Mouse (Mus musculus) forebrain, embryonic 16.5 days (tissue): ENCODE results near the gene Jazf1. TPM values are rescaled to one million over a fixed set of nuclear protein-coding genes. Genes with fewer than 3 reads are reported as not detected.
A peak's percentile ranks its signal among the peaks of the same experiment; 100 is the strongest.

Experiments
- ATAC-seq: fragments of 200-750 bp; cut with Nextera tagmentation; 2 replicates; pipeline ENCODE4 v1.8.0; 2017; ENCODE audit warnings: mild to moderate bottlenecking, moderate library complexity
- H3K27ac ChIP-seq: fragments of 300-500 bp; sonication (generic); 2 replicates; pipeline ENCODE4 v1.5.1; 2014; ENCODE audit warnings: low read length, control low read depth
- H3K27me3 ChIP-seq: fragments of 300-500 bp; sonication (generic); replicated peaks from 2 replicates; pipeline ENCODE4 v1.6.1; 2014; ENCODE audit warnings: low read length; ENCODE audit not compliant: control insufficient read depth, insufficient read depth
- H3K36me3 ChIP-seq: fragments of 300-500 bp; sonication (generic); 2 replicates; pipeline ENCODE4 v1.6.1; 2014; ENCODE audit not compliant: control insufficient read depth, insufficient read depth
- H3K4me1 ChIP-seq: fragments of 300-500 bp; sonication (generic); replicated peaks from 2 replicates; pipeline ENCODE4 v1.6.1; 2014; ENCODE audit warnings: low read length; ENCODE audit not compliant: control insufficient read depth, insufficient read depth
- H3K4me2 ChIP-seq: fragments of 300-500 bp; sonication (generic); 2 replicates; pipeline ENCODE4 v1.6.1; 2014; ENCODE audit warnings: mild to moderate bottlenecking, low read length, control low read depth
- H3K4me3 ChIP-seq: fragments of 300-500 bp; sonication (generic); replicated peaks from 2 replicates; pipeline ENCODE4 v1.5.1; 2014; ENCODE audit warnings: mild to moderate bottlenecking, low read length, control low read depth
- H3K9ac ChIP-seq: fragments of 300-500 bp; sonication (generic); replicated peaks from 2 replicates; pipeline ENCODE4 v1.6.1; 2014; ENCODE audit warnings: low read depth, low read length, control low read depth
- H3K9me3 ChIP-seq: fragments of 300-500 bp; sonication (generic); 2 replicates; pipeline ENCODE4 v1.6.1; 2016; ENCODE audit warnings: low read length; ENCODE audit not compliant: control insufficient read depth
- WGBS: fragments of 180-500 bp; shearing (Covaris S2); extraction: QIAGEN DNeasy Blood & Tissue Kit; methylation state at CpG from one replicate; pipeline ENCODE4 v1.1.7; 2014; 5-methylcytosine and 5-hydroxymethylcytosine counted together
- polyA plus RNA-seq: library from polyadenylated mRNA; unstranded; fragments of >200 nt; fragmentation: Nextera tagmentation; extraction: Ambion mirVana; gene quantifications from 2 replicates; pipeline ENCODE4 v1.2.1, GENCODE M21; 2015

Jazf1 gene
- polyA plus RNA-seq, 1 experiment from 2014 or later, result 37.0 TPM

GRCm38 (mm10) chr6:53017357-53018205 lies 50.9 kb downstream of the Jazf1 start:
- no peaks in the 10 kb centered on the region for H3K36me3 ChIP-seq
- H3K4me3 ChIP-seq, result no peak overlapping the region
- no peak overlapping the region for H3K27ac ChIP-seq
- H3K4me2 ChIP-seq, result no peak overlapping the region
- no peaks in the 10 kb centered on the region for H3K27me3 ChIP-seq
- 48% methylated on average over 4 of the region's 4 CpGs for WGBS
- no peak for ATAC-seq
- H3K9ac ChIP-seq, result no peak overlapping the region
- no peaks in the 10 kb centered on the region for H3K9me3 ChIP-seq
- H3K4me1 ChIP-seq, result peaks cover 15% of the 10 kb centered on the region

GRCm38 (mm10) chr6:53014460-53015455 lies 53.7 kb downstream of the Jazf1 start:
- Histone ChIP-seq H3K4me3 (no peak overlapping the region), H3K4me1 (peaks cover 15% of the 10 kb centered on the region), H3K36me3 (no peaks in the 10 kb centered on the region), H3K27ac (peak overlapping the region; percentile 66), H3K9ac (no peak overlapping the region; the same call in 1 of the 2 replicates), H3K27me3 (no peaks in the 10 kb centered on the region), H3K9me3 (no peaks in the 10 kb centered on the region), H3K4me2 (peak overlapping the region; percentile 9; the same call in 1 of the 2 replicates)
- WGBS, result 40% methylated on average over 9 of the region's 9 CpGs
- ATAC-seq, result peak; percentile 83

GRCm38 (mm10) chr6:53010286-53010685 lies 58.1 kb downstream of the Jazf1 start:
- Histone ChIP-seq H3K4me2 (no peak overlapping the region), H3K27ac (no peak overlapping the region), H3K4me3 (no peak overlapping the region), H3K27me3 (no peaks in the 10 kb centered on the region), H3K36me3 (no peaks in the 10 kb centered on the region), H3K4me1 (peaks cover 11% of the 10 kb centered on the region), H3K9me3 (no peaks in the 10 kb centered on the region), H3K9ac (no peak overlapping the region)
- no peak for ATAC-seq
- WGBS, result 86% methylated on average over 2 of the region's 2 CpGs

DNA sequence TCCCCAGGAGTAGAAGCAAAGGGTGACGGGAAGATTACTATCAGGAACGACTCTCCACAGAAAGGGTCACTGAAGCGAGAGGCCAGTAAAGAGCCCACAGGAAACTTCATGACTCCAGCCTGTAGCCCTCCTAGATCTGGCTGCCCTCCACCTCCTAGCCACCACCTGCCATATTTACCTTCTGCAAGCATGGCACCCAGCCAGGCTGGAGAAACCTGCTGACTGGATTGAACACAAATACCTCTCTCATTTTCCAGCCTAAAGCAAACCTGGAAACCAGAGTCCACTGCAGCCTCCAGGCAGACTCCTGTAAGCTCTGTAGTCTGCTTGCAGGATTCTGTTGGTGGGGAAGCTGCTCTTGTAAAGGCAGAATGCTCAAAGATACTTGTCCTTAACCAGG lies 62.4 kb downstream of the Jazf1 start:
- H3K27me3 ChIP-seq, result no peaks in the 10 kb centered on the region
- H3K9me3 ChIP-seq, result no peaks in the 10 kb centered on the region
- no peak overlapping the region for H3K27ac ChIP-seq
- H3K4me1 ChIP-seq, result no peaks in the 10 kb centered on the region
- no peak overlapping the region for H3K9ac ChIP-seq
- ATAC-seq, result no peak
- H3K36me3 ChIP-seq, result no peaks in the 10 kb centered on the region
- 71% methylated on average over 3 of the region's 3 CpGs for WGBS
- H3K4me3 ChIP-seq, result no peak overlapping the region
- no peak overlapping the region for H3K4me2 ChIP-seq

- 85% methylated on average over 2 of the region's 2 CpGs for WGBS
- no peaks in the 10 kb centered on the region for H3K4me1 ChIP-seq
- H3K4me3 ChIP-seq, result no peak overlapping the region
- no peak overlapping the region for H3K27ac ChIP-seq
- no peak overlapping the region for H3K9ac ChIP-seq
- H3K27me3 ChIP-seq, result no peaks in the 10 kb centered on the region
- no peaks in the 10 kb centered on the region for H3K9me3 ChIP-seq
- no peak overlapping the region for H3K4me2 ChIP-seq
- ATAC-seq, result no peak
- no peaks in the 10 kb centered on the region for H3K36me3 ChIP-seq
Observed at GRCm38 (mm10) chr6:53005544-53005943, 62.9 kb downstream of the Jazf1 start.

GRCm38 (mm10) chr6:52990816-52991215 lies 77.6 kb downstream of the Jazf1 start:
- H3K9me3 ChIP-seq, result no peaks in the 10 kb centered on the region
- no peak overlapping the region for H3K9ac ChIP-seq
- 91% methylated on average over 8 of the region's 8 CpGs for WGBS
- H3K4me1 ChIP-seq, result no peaks in the 10 kb centered on the region
- H3K36me3 ChIP-seq, result no peaks in the 10 kb centered on the region
- H3K4me2 ChIP-seq, result no peak overlapping the region
- no peak overlapping the region for H3K27ac ChIP-seq
- H3K4me3 ChIP-seq, result no peak overlapping the region
- ATAC-seq, result no peak
- H3K27me3 ChIP-seq, result no peaks in the 10 kb centered on the region

GRCm38 (mm10) chr6:52987905-52988640 lies 80.4 kb downstream of the Jazf1 start:
- H3K27ac ChIP-seq, result no peak overlapping the region
- no peaks in the 10 kb centered on the region for H3K27me3 ChIP-seq
- H3K36me3 ChIP-seq, result no peaks in the 10 kb centered on the region
- no peaks in the 10 kb centered on the region for H3K9me3 ChIP-seq
- WGBS, result 76% methylated on average over 6 of the region's 6 CpGs
- no peak overlapping the region for H3K9ac ChIP-seq
- H3K4me1 ChIP-seq, result no peaks in the 10 kb centered on the region
- no peak for ATAC-seq
- H3K4me2 ChIP-seq, result no peak overlapping the region
- no peak overlapping the region for H3K4me3 ChIP-seq

- Histone ChIP-seq H3K4me3 (no peak overlapping the region), H3K27me3 (no peaks in the 10 kb centered on the region), H3K9ac (no peak overlapping the region), H3K4me1 (no peaks in the 10 kb centered on the region), H3K4me2 (no peak overlapping the region), H3K36me3 (no peaks in the 10 kb centered on the region), H3K9me3 (no peaks in the 10 kb centered on the region), H3K27ac (no peak overlapping the region)
- 54% methylated on average over 4 of the region's 4 CpGs for WGBS
- ATAC-seq, result no peak
Observed at GRCm38 (mm10) chr6:52987391-52987790, 81.0 kb downstream of the Jazf1 start.

GRCm38 (mm10) chr6:52982175-52982574 lies 86.3 kb downstream of the Jazf1 start:
- H3K9ac ChIP-seq, result no peak overlapping the region
- WGBS, result 87% methylated on average over 6 of the region's 6 CpGs
- no peak for ATAC-seq
- no peaks in the 10 kb centered on the region for H3K27me3 ChIP-seq
- H3K27ac ChIP-seq, result no peak overlapping the region
- no peak overlapping the region for H3K4me3 ChIP-seq
- H3K36me3 ChIP-seq, result no peaks in the 10 kb centered on the region
- H3K9me3 ChIP-seq, result no peaks in the 10 kb centered on the region
- no peaks in the 10 kb centered on the region for H3K4me1 ChIP-seq
- H3K4me2 ChIP-seq, result no peak overlapping the region
